ENCODE assay signal across 8 mouse cellular contexts in the genomic region with DNA sequence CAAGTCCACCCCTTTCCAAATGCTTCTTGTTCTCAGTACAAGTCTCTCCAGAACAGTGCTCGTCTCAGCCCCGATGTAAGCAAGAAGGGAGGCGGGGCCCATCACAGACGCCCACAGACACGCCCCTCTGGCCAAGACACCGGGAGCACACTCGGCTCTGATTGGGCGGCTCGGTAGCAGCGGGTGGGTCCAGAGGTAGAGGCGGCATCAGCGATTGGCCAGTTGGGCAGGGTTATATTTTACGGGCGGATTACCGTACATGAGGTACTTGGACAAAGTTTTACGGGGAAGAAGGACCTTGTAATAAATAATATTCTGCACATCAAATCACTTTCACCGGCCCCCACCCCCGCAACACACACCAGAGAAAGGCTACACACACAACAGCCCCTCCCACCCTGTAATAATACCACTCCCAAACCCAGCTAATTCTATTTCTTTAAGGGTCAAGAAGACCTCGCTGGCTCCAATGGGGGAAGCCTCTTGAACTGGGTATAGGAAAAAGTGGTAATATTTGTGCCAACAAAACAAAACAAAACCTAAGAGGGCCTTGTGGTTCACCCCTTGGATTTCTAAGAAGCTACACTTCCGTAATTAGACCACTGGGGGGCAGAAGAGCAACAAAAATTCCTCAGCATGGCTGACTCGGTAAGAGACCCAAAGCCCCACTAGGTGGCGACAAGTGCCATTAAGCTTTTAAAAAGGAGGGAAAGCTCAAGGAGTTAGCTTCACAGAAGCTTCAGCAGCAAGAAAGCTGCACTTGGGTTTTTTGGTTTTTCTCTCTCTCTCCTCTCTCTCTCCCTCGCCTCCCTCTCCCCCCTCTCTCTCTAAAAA. TPM values are rescaled to one million over a fixed set of nuclear protein-coding genes. Genes with fewer than 3 reads are reported as not detected.
DNase-seq lines count a peak whose midpoint lies in the region; ATAC-seq and TF ChIP-seq lines count a peak whose summit lies in the region.

No protein-coding gene starts in this region.

- H3K27ac ChIP-seq in embryonic facial prominence, embryonic 13.5 days = no peak overlapping the region
- H3K27ac ChIP-seq in heart, embryonic 10.5 days = peak overlapping the region; percentile 93; the same call in 1 of the 2 replicates
- H3K27ac ChIP-seq in kidney, embryonic 15.5 days = peak overlapping the region; percentile 88

- H3K27me3 ChIP-seq in C2C12 (ENCODE audit: control insufficient read depth, insufficient read depth, insufficient read length) = no peaks in the 10 kb centered on the region
- no peaks in the 10 kb centered on the region for H3K27me3 ChIP-seq in embryonic facial prominence, embryonic 13.5 days
- no peaks in the 10 kb centered on the region for H3K27me3 ChIP-seq in heart, embryonic 10.5 days (ENCODE audit: insufficient read depth, poor library complexity, severe bottlenecking)
- no peaks in the 10 kb centered on the region for H3K27me3 ChIP-seq in kidney, embryonic 15.5 days

- TF ChIP-seq CTCF in C2C12 (IDR thresholded peaks at IDR 0.05; ENCODE audit: control insufficient read depth, insufficient read depth, insufficient read length) = peak; percentile 68

- peaks cover 72% of the 10 kb centered on the region for H3K36me3 ChIP-seq in C2C12 (ENCODE audit: control insufficient read depth, insufficient read depth)
- H3K36me3 ChIP-seq in embryonic facial prominence, embryonic 13.5 days = peaks cover 63% of the 10 kb centered on the region
- peaks cover 69% of the 10 kb centered on the region for H3K36me3 ChIP-seq in heart, embryonic 10.5 days
- peaks cover 76% of the 10 kb centered on the region for H3K36me3 ChIP-seq in kidney, embryonic 15.5 days

- peaks cover 39% of the 10 kb centered on the region for H3K79me3 ChIP-seq in C2C12 (ENCODE audit: low read depth)

- no peak; the same call in 1 of the 2 replicates for ATAC-seq in embryonic facial prominence, embryonic 13.5 days (ENCODE audit: insufficient number of reproducible peaks, insufficient read depth, low FRiP score, low TSS enrichment, low read depth)
- ATAC-seq in kidney, embryonic 15.5 days (replicated peaks; ENCODE audit: low FRiP score) = peak; percentile 24
- peak; percentile 73 for ATAC-seq in monocyte, adult 5-6 weeks (replicated peaks; ENCODE audit: insufficient number of reproducible peaks, low FRiP score, low TSS enrichment, poor library complexity, severe bottlenecking)

- no peak overlapping the region for H3K4me3 ChIP-seq in C2C12 (ENCODE audit: insufficient read depth, poor library complexity, severe bottlenecking)
- no peak overlapping the region for H3K4me3 ChIP-seq in embryonic facial prominence, embryonic 13.5 days
- no peak overlapping the region for H3K4me3 ChIP-seq in heart, embryonic 10.5 days
- H3K4me3 ChIP-seq in kidney, embryonic 15.5 days (replicated peaks) = no peak overlapping the region

- no peaks in the 10 kb centered on the region for H3K9me3 ChIP-seq in embryonic facial prominence, embryonic 13.5 days
- no peaks in the 10 kb centered on the region for H3K9me3 ChIP-seq in heart, embryonic 10.5 days
- H3K9me3 ChIP-seq in kidney, embryonic 15.5 days (replicated peaks) = no peaks in the 10 kb centered on the region

- H3K4me1 ChIP-seq in embryonic facial prominence, embryonic 13.5 days = peaks cover 42% of the 10 kb centered on the region
- H3K4me1 ChIP-seq in heart, embryonic 10.5 days = peaks cover 40% of the 10 kb centered on the region
- peaks cover 49% of the 10 kb centered on the region for H3K4me1 ChIP-seq in kidney, embryonic 15.5 days

- 62% methylated on average over 23 of the region's 23 CpGs for WGBS in embryonic facial prominence, embryonic 13.5 days
- WGBS in heart, embryonic 10.5 days = 63% methylated on average over 23 of the region's 23 CpGs
- WGBS in kidney, embryonic 15.5 days = 65% methylated on average over 23 of the region's 23 CpGs

- peaks cover 62% of the 10 kb centered on the region for H3K79me2 ChIP-seq in C2C12 (ENCODE audit: control insufficient read depth, insufficient read depth)

- no peak overlapping the region for H3ac ChIP-seq in C2C12 (ENCODE audit: control insufficient read depth, insufficient read length, low read depth)

- no peak overlapping the region for H3K9ac ChIP-seq in embryonic facial prominence, embryonic 13.5 days
- no peak overlapping the region for H3K9ac ChIP-seq in kidney, embryonic 15.5 days

- DNase-seq in adrenal gland, postnatal 36 days = peak; percentile 84 to 88
- DNase-seq in heart, embryonic 10.5 days (ENCODE audit: low spot score) = peak; percentile 91
- DNase-seq in liver = peak; percentile 89
- peak; percentile 73 to 84 for DNase-seq in spleen, postnatal 14 days (ENCODE audit: low spot score in 2 of 2)

- peak overlapping the region; percentile 92; the same call in 1 of the 2 replicates for H3K4me2 ChIP-seq in embryonic facial prominence, embryonic 13.5 days
- H3K4me2 ChIP-seq in kidney, embryonic 15.5 days = no peak overlapping the region

TF ChIP-seq in C2C12, 6 proteins besides CTCF, POLR2A, EP300 and RAD21:
- TF ChIP-seq USF1 (IDR thresholded peaks at IDR 0.05; ENCODE audit: low read depth) = no peak
- no peak for TF ChIP-seq CEBPB (IDR thresholded peaks at IDR 0.05; ENCODE audit: low read depth)
- TF ChIP-seq MAX (IDR thresholded peaks at IDR 0.05) = peak; percentile 42
- no peak for TF ChIP-seq FOSL1 (IDR thresholded peaks at IDR 0.05; ENCODE audit: insufficient read depth, low read length, poor library complexity, severe bottlenecking)
- no peak for TF ChIP-seq MYOD1 (IDR thresholded peaks at IDR 0.05; ENCODE audit: control insufficient read depth, insufficient read length, low read depth)
- TF ChIP-seq MYOG (IDR thresholded peaks at IDR 0.05; ENCODE audit: control insufficient read depth, extremely low read depth, insufficient read length) = no peak

RNA-seq across cellular contexts. Expression of a gene that starts 9.7 kb away (rescaled TPM):
- 4.6 TPM for polyA plus RNA-seq in C2C12 (2012; fragmentation: generic; extraction: Trizol)
- 1 to 10 TPM in 1 of 2 experiments, under 1 TPM in 1; 0.95 to 1.4 TPM for total RNA-seq in adrenal gland, postnatal 36 days (2021)
- 6.8 and 7.9 TPM in 2 replicates for polyA plus RNA-seq in embryonic facial prominence, embryonic 13.5 days (2015; fragmentation: Nextera tagmentation; extraction: Ambion mirVana)
- 2.5 and 4.4 TPM in 2 replicates for polyA plus RNA-seq in heart, embryonic 10.5 days (2016; fragmentation: Nextera tagmentation; extraction: Ambion mirVana)
- 3.1 and 4.5 TPM in 2 replicates for polyA plus RNA-seq in kidney, embryonic 15.5 days (2015; fragmentation: Nextera tagmentation; extraction: Ambion mirVana)
- 0.48 to 2.6 TPM in 2 of 3 replicates, not detected in the other for total RNA-seq in monocyte, adult 5-6 weeks (2017)

RNA-seq across cellular contexts. Expression of a gene that starts 10.1 kb away (rescaled TPM):
- polyA plus RNA-seq in C2C12 (2012; fragmentation: generic; extraction: Trizol) = not detected
- total RNA-seq in adrenal gland, postnatal 36 days (2021) = not detected
- not detected in 2 replicates for polyA plus RNA-seq in embryonic facial prominence, embryonic 13.5 days (2015; fragmentation: Nextera tagmentation; extraction: Ambion mirVana)
- polyA plus RNA-seq in heart, embryonic 10.5 days (2016; fragmentation: Nextera tagmentation; extraction: Ambion mirVana) = not detected in 2 replicates
- not detected in 2 replicates for polyA plus RNA-seq in kidney, embryonic 15.5 days (2015; fragmentation: Nextera tagmentation; extraction: Ambion mirVana)
- not detected in 3 replicates for total RNA-seq in monocyte, adult 5-6 weeks (2017)

RNA-seq across cellular contexts. Expression of a gene that starts 29.6 kb away (rescaled TPM):
- polyA plus RNA-seq in C2C12 (2012; fragmentation: generic; extraction: Trizol) = 0.01 TPM
- not detected for total RNA-seq in adrenal gland, postnatal 36 days (2021)
- polyA plus RNA-seq in embryonic facial prominence, embryonic 13.5 days (2015; fragmentation: Nextera tagmentation; extraction: Ambion mirVana) = 0.06 TPM in 1 of 2 replicates, not detected in the other
- not detected in 2 replicates for polyA plus RNA-seq in heart, embryonic 10.5 days (2016; fragmentation: Nextera tagmentation; extraction: Ambion mirVana)
- polyA plus RNA-seq in kidney, embryonic 15.5 days (2015; fragmentation: Nextera tagmentation; extraction: Ambion mirVana) = not detected in 2 replicates
- total RNA-seq in monocyte, adult 5-6 weeks (2017) = not detected in 3 replicates

RNA-seq across cellular contexts. Expression of a gene that starts 33.0 kb away (rescaled TPM):
- polyA plus RNA-seq in C2C12 (2012; fragmentation: generic; extraction: Trizol) = 469 TPM
- 100 to 1,000 TPM; 347 to 407 TPM for total RNA-seq in adrenal gland, postnatal 36 days (2021)
- polyA plus RNA-seq in embryonic facial prominence, embryonic 13.5 days (2015; fragmentation: Nextera tagmentation; extraction: Ambion mirVana) = 390 and 393 TPM in 2 replicates
- polyA plus RNA-seq in heart, embryonic 10.5 days (2016; fragmentation: Nextera tagmentation; extraction: Ambion mirVana) = 392 and 455 TPM in 2 replicates
- 422 and 424 TPM in 2 replicates for polyA plus RNA-seq in kidney, embryonic 15.5 days (2015; fragmentation: Nextera tagmentation; extraction: Ambion mirVana)
- 30.4 to 56.5 TPM (median 43.4 TPM) in 3 replicates for total RNA-seq in monocyte, adult 5-6 weeks (2017)

RNA-seq across cellular contexts. Expression of a gene that starts 35.2 kb away (rescaled TPM):
- polyA plus RNA-seq in C2C12 (2012; fragmentation: generic; extraction: Trizol) = 40.0 TPM
- total RNA-seq in adrenal gland, postnatal 36 days (2021) = 10 to 100 TPM; 40.6 to 42.1 TPM
- polyA plus RNA-seq in embryonic facial prominence, embryonic 13.5 days (2015; fragmentation: Nextera tagmentation; extraction: Ambion mirVana) = 89.2 and 103 TPM in 2 replicates
- polyA plus RNA-seq in heart, embryonic 10.5 days (2016; fragmentation: Nextera tagmentation; extraction: Ambion mirVana) = 64.6 and 79.7 TPM in 2 replicates
- polyA plus RNA-seq in kidney, embryonic 15.5 days (2015; fragmentation: Nextera tagmentation; extraction: Ambion mirVana) = 85.9 and 88.7 TPM in 2 replicates
- 24.1 to 34.0 TPM (median 32.3 TPM) in 3 replicates for total RNA-seq in monocyte, adult 5-6 weeks (2017)
